Mouse (Mus musculus): ENCODE data around the gene Fam3c. TPM values are rescaled to one million over a fixed set of nuclear protein-coding genes. Genes with fewer than 3 reads are reported as not detected.

Fam3c gene
- total RNA-seq, 2 experiments from 2014 or later: 30.5 to 33.9 TPM

- DNase-seq: no peak
Measured at GRCm38 (mm10) chr6:22354031-22354430, 2.0 kb downstream of the Fam3c start.

GRCm38 (mm10) chr6:22351551-22351950 lies 4.5 kb downstream of the Fam3c start:
- no peak for DNase-seq

GRCm38 (mm10) chr6:22350239-22350571 lies 5.8 kb downstream of the Fam3c start:
- DNase-seq: no peak

GRCm38 (mm10) chr6:22349531-22350238 lies 6.4 kb downstream of the Fam3c start:
- no peak for DNase-seq

GRCm38 (mm10) chr6:22348975-22349374 lies 7.1 kb downstream of the Fam3c start:
- no peak for DNase-seq

- DNase-seq: no peak
Measured at GRCm38 (mm10) chr6:22348130-22348529, 7.9 kb downstream of the Fam3c start.

GRCm38 (mm10) chr6:22347132-22347902 lies 8.7 kb downstream of the Fam3c start:
- no peak for DNase-seq

GRCm38 (mm10) chr6:22344443-22344842 lies 11.6 kb downstream of the Fam3c start:
- peak in 1 of 2 experiments; percentile 29 for DNase-seq

GRCm38 (mm10) chr6:22343706-22344105 lies 12.3 kb downstream of the Fam3c start:
- DNase-seq: no peak

GRCm38 (mm10) chr6:22343292-22343691 lies 12.8 kb downstream of the Fam3c start:
- DNase-seq: no peak

GRCm38 (mm10) chr6:22340779-22341178 lies 15.3 kb downstream of the Fam3c start:
- DNase-seq: no peak

GRCm38 (mm10) chr6:22339763-22340542 lies 16.1 kb downstream of the Fam3c start:
- peak in 1 of 2 experiments; percentile 22 for DNase-seq

GRCm38 (mm10) chr6:22332548-22332947 lies 23.5 kb downstream of the Fam3c start:
- DNase-seq: no peak

- DNase-seq: no peak
Measured at GRCm38 (mm10) chr6:22330169-22330960, 25.7 kb downstream of the Fam3c start.

- DNase-seq: no peak
Measured at GRCm38 (mm10) chr6:22327931-22328330, 28.1 kb downstream of the Fam3c start.

- DNase-seq: no peak
Measured at GRCm38 (mm10) chr6:22327091-22327490, 29.0 kb downstream of the Fam3c start.

- DNase-seq: no peak
Measured at GRCm38 (mm10) chr6:22326289-22326688, 29.8 kb downstream of the Fam3c start.

- peak; percentile 61 to 93 for DNase-seq
Measured at GRCm38 (mm10) chr6:22325364-22326072, 30.5 kb downstream of the Fam3c start.

- DNase-seq: no peak
Measured at GRCm38 (mm10) chr6:22298059-22298458, 58.0 kb downstream of the Fam3c start.

- DNase-seq: no peak
Measured at GRCm38 (mm10) chr6:22297028-22297427, 59.0 kb downstream of the Fam3c start.

- DNase-seq: no peak
Measured at GRCm38 (mm10) chr6:22293922-22294321, 62.1 kb downstream of the Fam3c start.

Measured in heart, adult 18-20 months (tissue).